Mouse (Mus musculus) forebrain, embryonic 11.5 days (tissue): ENCODE results near the gene Arhgdib. TPM values are rescaled to one million over a fixed set of nuclear protein-coding genes. Genes with fewer than 3 reads are reported as not detected.

Experiments used
- ATAC-seq: fragments of 200-750 bp; cut with Nextera tagmentation; replicated peaks from 2 replicates; pipeline ENCODE4 v1.8.0; 2017; ENCODE audit warnings: moderate TSS enrichment; ENCODE audit not compliant: low FRiP score
- DNase-seq: peaks from one replicate; pipeline ENCODE4 v3.0.0-alpha.2; 2017; ENCODE audit warnings: low spot score
- H3K27ac ChIP-seq: fragments of 300-500 bp; sonication (generic); 2 replicates; pipeline ENCODE4 v1.5.1; 2014; ENCODE audit warnings: low read depth, low read length
- H3K27me3 ChIP-seq: fragments of 300-500 bp; sonication (generic); 2 replicates; pipeline ENCODE4 v1.6.1; 2014; ENCODE audit warnings: mild to moderate bottlenecking, low read length, mixed read lengths; ENCODE audit not compliant: control insufficient read depth, insufficient read depth
- H3K36me3 ChIP-seq: fragments of 300-500 bp; sonication (generic); 2 replicates; pipeline ENCODE4 v1.6.1; 2014; ENCODE audit warnings: mild to moderate bottlenecking, low read length, moderate library complexity, mixed read lengths; ENCODE audit not compliant: control insufficient read depth, insufficient read depth
- H3K4me1 ChIP-seq: fragments of 300-500 bp; sonication (generic); replicated peaks from 2 replicates; pipeline ENCODE4 v1.6.1; 2014; ENCODE audit warnings: low read length, mixed read lengths; ENCODE audit not compliant: control insufficient read depth, insufficient read depth
- H3K4me2 ChIP-seq: fragments of 300-500 bp; sonication (generic); 2 replicates; pipeline ENCODE4 v1.6.1; 2014; ENCODE audit warnings: low read depth, mild to moderate bottlenecking, low read length, moderate library complexity, mixed read lengths; ENCODE audit not compliant: severe bottlenecking
- H3K4me3 ChIP-seq: fragments of 300-500 bp; sonication (generic); 2 replicates; pipeline ENCODE4 v1.5.1; 2014; ENCODE audit warnings: low read depth, low read length
- H3K9ac ChIP-seq: fragments of 300-500 bp; sonication (generic); 2 replicates; pipeline ENCODE4 v1.6.1; 2014; ENCODE audit warnings: low read length
- H3K9me3 ChIP-seq: fragments of 300-500 bp; sonication (generic); 2 replicates; pipeline ENCODE4 v1.6.1; 2016; ENCODE audit warnings: low read length, mixed read lengths; ENCODE audit not compliant: control insufficient read depth
- WGBS: fragments of 180-500 bp; shearing (Covaris S2); extraction: QIAGEN DNeasy Blood & Tissue Kit; methylation state at CpG from one replicate; pipeline ENCODE4 v1.1.7; 2014; 5-methylcytosine and 5-hydroxymethylcytosine counted together
- polyA plus RNA-seq: library from polyadenylated mRNA; unstranded; fragments of >200 nt; fragmentation: Nextera tagmentation; extraction: Ambion mirVana; gene quantifications from 2 replicates; pipeline ENCODE4 v1.2.1, GENCODE M21; 2014

Gene Arhgdib
- polyA plus RNA-seq, 1 experiment from 2014 or later, result 25.2 TPM

DNA sequence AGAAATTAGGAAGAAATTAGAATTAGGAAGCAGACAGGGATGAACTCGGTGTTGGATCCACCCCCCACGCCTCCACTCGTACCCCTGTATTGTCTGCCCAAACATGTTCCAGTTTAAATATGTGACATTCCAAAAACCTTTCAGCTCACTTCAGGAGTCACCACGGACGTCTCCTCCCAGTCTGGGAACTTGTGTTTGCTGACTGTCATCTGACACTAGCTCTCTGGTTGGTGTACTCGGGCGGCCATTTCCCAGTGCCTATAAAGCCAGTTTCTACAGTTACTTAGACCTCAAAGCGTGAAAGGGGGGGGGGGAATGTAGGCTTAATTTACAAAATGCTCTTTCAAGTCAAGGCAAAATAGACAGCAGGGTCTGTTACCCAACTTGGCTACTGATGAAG is 60.0 kb downstream of the Arhgdib start:
- H3K4me2 ChIP-seq, result no peak overlapping the region
- H3K4me3 ChIP-seq, result no peak overlapping the region
- WGBS, result 82% methylated on average over 8 of the region's 8 CpGs
- H3K36me3 ChIP-seq, result no peaks in the 10 kb centered on the region
- H3K27ac ChIP-seq, result no peak overlapping the region
- no peak for DNase-seq
- no peak for ATAC-seq
- no peaks in the 10 kb centered on the region for H3K27me3 ChIP-seq
- no peak overlapping the region for H3K9ac ChIP-seq
- H3K9me3 ChIP-seq, result no peaks in the 10 kb centered on the region
- no peaks in the 10 kb centered on the region for H3K4me1 ChIP-seq

DNA sequence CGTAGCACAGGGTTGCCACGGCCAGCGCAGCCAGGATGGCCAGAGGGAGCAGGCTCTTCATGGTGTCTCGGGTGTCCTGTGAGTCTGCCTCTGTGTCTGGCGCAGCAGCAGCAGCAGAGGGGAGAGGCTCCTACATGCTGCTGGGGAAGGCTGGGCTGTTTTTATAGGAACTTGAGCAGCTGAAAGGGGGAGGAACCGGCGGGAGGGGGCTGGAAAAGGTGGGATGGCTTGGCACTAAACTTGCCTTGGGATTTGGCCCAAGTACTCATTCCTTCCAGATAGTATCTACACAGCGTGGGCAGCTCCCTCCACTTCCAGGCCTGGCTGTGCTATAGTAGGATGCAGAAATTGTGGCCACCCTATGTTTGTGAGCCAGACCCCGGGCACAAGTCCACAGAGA is 66.0 kb downstream of the Arhgdib start, which contains the start of gene Mgp:
Mgp (minus strand) TSS at position 154 of the 400 bp plus-strand sequence.
- H3K4me1 ChIP-seq, result no peaks in the 10 kb centered on the region
- H3K9ac ChIP-seq, result no peak within 1 kb of the TSS
- DNase-seq, result no peak
- ATAC-seq, result no peak
- no peak within 1 kb of the TSS for H3K4me3 ChIP-seq
- no peaks in the 10 kb centered on the region for H3K9me3 ChIP-seq
- no peak within 1 kb of the TSS for H3K4me2 ChIP-seq
- no peaks in the 10 kb centered on the region for H3K36me3 ChIP-seq
- no peaks in the 10 kb centered on the region for H3K27me3 ChIP-seq
- WGBS, result 61% methylated on average over 9 of the region's 9 CpGs
- H3K27ac ChIP-seq, result no peak within 1 kb of the TSS

DNA sequence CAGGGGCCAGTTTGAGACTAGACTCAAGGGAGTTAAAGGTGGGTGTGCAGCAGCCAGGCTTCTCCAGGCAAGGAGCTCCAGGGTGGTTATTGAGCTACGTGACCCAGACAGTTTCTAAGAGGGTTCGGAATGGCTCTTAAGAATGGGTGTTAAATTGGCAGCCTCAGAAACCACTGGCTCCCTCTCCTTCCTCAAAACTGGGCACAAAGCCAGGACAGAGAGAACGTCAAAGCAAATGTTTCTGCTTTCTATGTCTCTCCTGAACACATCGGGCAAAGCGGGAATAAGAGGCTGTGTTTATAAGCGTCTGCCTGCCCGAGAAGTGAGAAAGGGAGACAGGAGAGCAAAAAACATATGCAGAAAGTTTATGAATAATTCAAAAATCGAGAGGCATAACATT is 67.1 kb downstream of the Arhgdib start:
- ATAC-seq, result no peak

More for the DNA sequence above, 67.1 kb downstream of the Arhgdib start:
- H3K9ac ChIP-seq, result no peak overlapping the region
- H3K4me1 ChIP-seq, result no peaks in the 10 kb centered on the region
- H3K27me3 ChIP-seq, result no peaks in the 10 kb centered on the region
- DNase-seq, result no peak
- no peaks in the 10 kb centered on the region for H3K9me3 ChIP-seq
- H3K36me3 ChIP-seq, result no peaks in the 10 kb centered on the region
- H3K4me3 ChIP-seq, result no peak overlapping the region
- H3K27ac ChIP-seq, result no peak overlapping the region
- WGBS, result 81% methylated on average over 8 of the region's 8 CpGs
- no peak overlapping the region for H3K4me2 ChIP-seq

Other genes starting within 250 kb of the Arhgdib start
- not detected in 2 replicates for gene Gucy2c, start 160.1 kb downstream of the Arhgdib start, polyA plus RNA-seq
- gene Hist4h4, start 137.5 kb downstream of the Arhgdib start, polyA plus RNA-seq, result 0.45 and 0.53 TPM in 2 replicates
- 85.0 and 94.7 TPM in 2 replicates for gene H2afj, start 133.7 kb downstream of the Arhgdib start, polyA plus RNA-seq
- 1.6 and 2.0 TPM in 2 replicates for gene BC049715, start 114.3 kb downstream of the Arhgdib start, polyA plus RNA-seq
- 174 and 191 TPM in 2 replicates for gene Wbp11, start 113.7 kb downstream of the Arhgdib start, polyA plus RNA-seq
- 0.44 TPM in 1 of 2 replicates, not detected in the other for gene Smco3, start 106.4 kb downstream of the Arhgdib start, polyA plus RNA-seq
- 0.61 and 0.99 TPM in 2 replicates for gene Art4, start 84.2 kb downstream of the Arhgdib start, polyA plus RNA-seq
- 1.9 and 2.2 TPM in 2 replicates for gene Mgp, start 66.1 kb downstream of the Arhgdib start, polyA plus RNA-seq
- gene Erp27, start 19.7 kb downstream of the Arhgdib start, polyA plus RNA-seq, result not detected in 2 replicates
- not detected in 2 replicates for gene Pde6h, start 18.1 kb downstream of the Arhgdib start, polyA plus RNA-seq
- 1.3 and 1.6 TPM in 2 replicates for gene Rerg, start 228.6 kb upstream of the Arhgdib start, polyA plus RNA-seq